Mouse (Mus musculus): ENCODE data around the gene Spata6.

Gene Spata6

GRCm38 (mm10) chr4:111719776-111720661 is at the start of gene Spata6:
TSS of gene Spata6 (plus strand) at chr4:111719984.
- peak; percentile 62 for DNase-seq

GRCm38 (mm10) chr4:111670566-111671421 is 49.0 kb upstream of the Spata6 start:
- no peak for DNase-seq

DNA sequence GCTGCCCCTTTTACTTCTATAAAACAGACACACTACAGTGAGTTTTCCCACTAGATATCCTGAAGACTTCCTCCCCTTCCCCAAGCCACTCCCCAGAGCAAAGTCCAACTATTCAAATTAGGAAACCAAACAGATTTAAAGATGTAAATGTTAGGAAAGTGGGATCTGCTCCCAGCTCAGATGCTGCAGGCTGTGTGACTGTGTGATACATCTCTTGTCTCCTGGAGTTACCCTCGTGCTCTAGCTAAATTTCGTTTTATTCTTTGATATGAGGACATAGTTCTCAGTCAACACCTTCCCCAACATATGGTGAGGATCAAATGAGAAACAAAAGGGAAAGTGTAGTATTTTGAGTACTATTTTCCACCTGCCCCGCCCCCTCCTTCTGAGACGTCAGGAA is 48.3 kb upstream of the Spata6 start:
- no peak for DNase-seq

- no peak for DNase-seq
These were observed 45.9 kb upstream of the Spata6 start for GRCm38 (mm10) chr4:111673904-111674303.

- DNase-seq: no peak
These were observed 37.9 kb upstream of the Spata6 start for GRCm38 (mm10) chr4:111681926-111682325.

DNA sequence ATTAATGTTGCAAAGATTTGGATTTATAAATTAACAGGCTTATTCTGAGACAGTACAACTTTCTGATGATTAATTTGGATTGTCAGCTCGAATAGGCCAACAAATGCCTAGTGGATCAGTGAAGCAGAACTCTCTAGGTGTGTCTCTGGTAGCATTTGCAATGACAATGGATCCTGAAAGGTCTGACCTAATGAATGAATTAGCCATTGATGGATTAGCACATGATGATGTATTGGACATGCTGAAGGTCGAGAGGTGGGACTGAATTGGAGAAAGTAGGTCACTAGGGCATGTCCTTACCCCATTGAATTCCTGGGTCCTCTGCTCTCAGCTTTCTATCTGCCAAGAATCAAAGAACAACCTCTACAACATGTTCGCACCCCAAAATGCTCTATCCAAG is 37.0 kb upstream of the Spata6 start:
- DNase-seq: no peak

GRCm38 (mm10) chr4:111683843-111684242 is 35.9 kb upstream of the Spata6 start:
- no peak for DNase-seq

- DNase-seq: no peak
These were observed 33.8 kb upstream of the Spata6 start for GRCm38 (mm10) chr4:111685951-111686350.

GRCm38 (mm10) chr4:111686951-111687350 is 32.8 kb upstream of the Spata6 start:
- peak; percentile 66 for DNase-seq

GRCm38 (mm10) chr4:111687613-111688012 is 32.2 kb upstream of the Spata6 start:
- peak; percentile 89 for DNase-seq

DNA sequence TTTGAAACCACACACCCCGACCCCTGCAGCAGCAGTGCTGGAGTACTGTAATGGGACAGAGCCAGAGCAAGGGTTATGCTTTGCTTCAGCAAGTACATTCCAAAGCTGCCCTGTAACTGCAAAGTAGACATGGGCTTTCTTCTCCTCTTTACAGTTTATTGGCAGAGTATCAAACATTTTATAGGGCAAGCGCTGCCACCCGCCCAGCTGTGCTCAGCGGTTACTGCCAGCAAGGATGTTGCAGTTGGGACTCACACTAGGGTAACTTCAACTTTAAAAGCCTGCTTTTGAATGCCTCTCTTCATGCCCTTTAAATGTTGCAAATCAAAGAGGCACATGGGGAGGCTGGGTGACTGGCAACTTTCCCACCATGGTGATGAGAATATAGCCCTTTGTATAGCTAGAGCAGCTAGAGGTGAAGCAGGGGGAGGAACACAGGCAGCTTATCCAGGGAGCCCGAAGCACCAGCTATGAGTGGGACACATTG is 28.7 kb upstream of the Spata6 start:
- DNase-seq: peak; percentile 33

- no peak for DNase-seq
These were observed 18.4 kb upstream of the Spata6 start for GRCm38 (mm10) chr4:111701381-111701780.

DNA sequence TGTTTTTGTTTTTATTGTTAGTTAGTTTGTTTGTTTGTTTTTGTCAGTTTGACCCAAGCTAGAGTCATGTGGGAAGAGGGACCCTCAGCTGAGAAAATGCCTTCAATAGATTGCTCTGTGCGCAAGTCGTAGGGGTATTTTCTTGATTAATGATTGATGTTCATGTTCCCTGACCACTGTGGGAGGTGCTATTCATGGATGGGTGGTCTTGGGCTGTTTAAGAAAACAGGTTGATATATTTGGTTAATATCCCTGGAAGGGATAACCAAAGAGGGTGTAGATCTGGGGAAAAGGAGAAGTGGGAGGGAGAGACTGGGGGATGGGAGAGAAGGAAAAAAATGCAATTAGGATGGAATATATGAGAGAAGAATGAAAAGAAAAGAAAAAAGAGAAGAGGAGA is 15.7 kb upstream of the Spata6 start:
- DNase-seq: no peak

- no peak for DNase-seq
These were observed 14.8 kb upstream of the Spata6 start for GRCm38 (mm10) chr4:111704975-111705374.

DNA sequence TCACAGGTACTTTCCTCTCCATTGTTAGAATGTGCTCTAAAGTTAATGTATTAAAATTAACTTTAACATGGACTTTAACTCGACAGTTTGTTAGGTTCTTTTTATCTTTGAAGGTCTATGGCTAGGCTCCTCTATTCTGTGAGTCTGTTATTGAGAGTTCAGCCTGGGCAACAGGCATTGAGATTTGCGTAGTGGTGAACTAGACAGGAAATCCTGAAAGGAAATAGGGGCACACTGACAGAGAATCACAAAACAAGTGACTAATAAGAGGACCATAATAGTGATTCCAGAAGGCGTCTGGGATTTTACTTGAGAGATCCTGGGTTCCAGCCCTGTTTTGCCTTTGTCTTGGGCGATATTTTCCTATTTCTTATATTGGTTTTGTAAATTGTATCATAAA is 488 bp upstream of the Spata6 start:
- DNase-seq: no peak

- DNase-seq: no peak
These were observed 849 bp downstream of the Spata6 start for GRCm38 (mm10) chr4:111720662-111721003.

- DNase-seq: no peak
These were observed 1.5 kb downstream of the Spata6 start for GRCm38 (mm10) chr4:111721121-111721840.

DNA sequence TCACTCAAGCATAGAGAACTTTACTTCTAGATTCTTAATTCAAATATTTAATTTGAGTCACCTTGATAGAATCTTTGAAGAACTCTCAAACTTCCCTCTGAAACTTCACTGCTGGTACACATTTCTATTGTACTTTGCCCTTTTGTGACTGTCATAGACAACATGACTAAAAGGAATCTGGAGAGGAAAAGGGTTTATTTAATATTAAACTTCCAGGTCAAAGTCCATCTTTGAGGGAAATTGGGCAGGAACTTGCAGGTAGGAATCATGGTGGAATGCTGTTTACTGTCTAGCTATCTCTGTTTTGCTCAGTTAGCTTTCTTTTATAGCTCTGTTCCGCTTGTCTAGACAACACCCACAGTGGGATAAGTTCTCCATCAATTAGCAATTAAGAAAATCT is 17.8 kb downstream of the Spata6 start:
- no peak for DNase-seq

DNA sequence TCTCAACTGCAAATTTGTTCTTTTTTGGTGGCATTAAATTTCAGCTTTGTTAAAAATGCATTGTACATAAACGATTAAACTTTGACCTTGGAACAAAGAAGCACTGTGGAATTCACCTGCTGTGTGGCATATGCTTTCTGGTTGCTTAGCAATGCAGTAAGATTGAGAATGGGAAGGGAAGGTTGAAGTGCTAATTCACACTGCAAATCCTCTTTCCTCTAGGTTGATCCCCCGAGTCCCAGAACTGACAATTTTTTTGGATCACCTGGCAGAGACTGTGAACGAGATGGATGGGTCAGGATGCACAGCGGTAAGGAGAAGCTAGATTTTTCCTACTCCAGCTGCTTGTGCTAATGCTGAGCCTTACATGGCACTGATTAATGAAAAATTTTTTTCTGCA is 60.7 kb downstream of the Spata6 start:
- no peak for DNase-seq

- no peak for DNase-seq
These were observed 80.1 kb downstream of the Spata6 start for GRCm38 (mm10) chr4:111799892-111800291.

GRCm38 (mm10) chr4:111803164-111803563 is 83.4 kb downstream of the Spata6 start:
- DNase-seq: no peak

GRCm38 (mm10) chr4:111817478-111817877 is 97.7 kb downstream of the Spata6 start:
- DNase-seq: no peak

GRCm38 (mm10) chr4:111838882-111839281 is 119.1 kb downstream of the Spata6 start:
- DNase-seq: no peak
